Mouse (Mus musculus): ENCODE data around the gene Arhgef7. TPM values are rescaled to one million over a fixed set of nuclear protein-coding genes. Genes with fewer than 3 reads are reported as not detected.

Arhgef7 gene
- polyA plus RNA-seq, 1 experiment, result 16.0 TPM

DNA sequence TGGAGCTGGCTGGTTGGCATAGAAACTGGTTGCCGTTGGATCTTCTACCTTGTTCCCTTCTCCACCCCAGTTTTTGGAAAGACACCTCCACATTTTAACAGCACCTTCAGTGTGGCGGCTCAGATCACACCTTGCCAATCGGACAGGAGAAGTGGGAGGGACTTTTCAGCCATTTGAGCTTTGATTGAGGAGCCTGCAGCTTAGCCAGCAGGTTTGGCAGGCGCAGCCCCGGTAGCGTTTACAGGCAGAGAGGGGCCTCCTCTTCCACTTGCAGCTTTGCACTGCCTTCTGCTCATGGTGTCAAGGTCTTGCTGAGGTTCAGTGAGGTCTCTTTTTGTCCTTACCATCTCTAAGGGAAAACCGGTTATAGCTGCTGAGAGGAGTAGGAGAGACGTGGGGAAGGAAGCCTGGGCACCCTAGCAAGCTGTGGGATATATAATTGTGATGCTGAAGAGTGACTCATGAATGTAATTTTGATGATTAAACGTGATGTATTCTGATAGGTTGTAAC is 95.1 kb downstream of the Arhgef7 start:
- TF ChIP-seq GATA1 (IDR thresholded peaks at IDR 0.05; ENCODE audit: low read length), result no peak

DNA sequence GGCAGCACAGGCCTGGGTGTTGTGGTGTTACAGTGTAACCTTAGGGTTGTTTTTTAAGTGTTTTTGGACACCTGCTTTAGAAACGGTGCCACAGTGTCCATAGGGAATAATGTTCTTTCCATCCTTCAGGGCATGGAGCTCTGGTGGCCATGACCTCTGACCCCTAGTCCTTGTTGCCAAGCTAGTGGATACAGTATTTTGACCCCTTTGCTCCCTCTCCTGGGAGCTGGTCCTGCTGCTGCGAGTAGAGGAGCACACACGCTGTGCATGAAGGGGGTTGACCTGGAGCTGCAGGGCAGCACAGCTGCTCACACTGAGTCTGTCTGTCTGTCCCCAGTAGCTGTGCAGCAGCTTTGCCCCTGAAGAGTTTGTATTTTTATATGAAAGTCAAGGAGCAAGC is 98.2 kb downstream of the Arhgef7 start:
- TF ChIP-seq GATA1 (IDR thresholded peaks at IDR 0.05; ENCODE audit: low read length), result no peak

DNA sequence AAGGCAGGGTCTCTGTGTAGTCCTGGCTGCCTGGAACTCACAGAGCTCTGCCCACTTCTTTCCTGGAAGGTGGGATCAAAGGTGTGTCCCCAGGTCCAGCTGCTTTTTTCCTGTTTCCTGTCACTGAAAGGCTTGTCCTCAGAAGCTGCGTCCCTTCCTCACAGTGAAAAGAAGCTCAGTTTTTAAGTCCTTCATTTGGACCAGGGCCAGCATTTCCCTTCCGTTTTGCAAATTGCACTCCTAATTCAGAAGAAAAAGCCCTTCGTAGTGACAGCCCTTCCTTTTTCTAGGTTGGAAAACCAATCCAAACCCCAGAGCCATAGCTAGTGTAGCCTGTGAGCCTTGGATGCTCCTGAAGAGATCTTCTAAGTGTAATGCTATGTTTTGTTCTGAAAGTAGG is 99.8 kb downstream of the Arhgef7 start:
- TF ChIP-seq GATA1 (IDR thresholded peaks at IDR 0.05; ENCODE audit: low read length), result no peak

DNA sequence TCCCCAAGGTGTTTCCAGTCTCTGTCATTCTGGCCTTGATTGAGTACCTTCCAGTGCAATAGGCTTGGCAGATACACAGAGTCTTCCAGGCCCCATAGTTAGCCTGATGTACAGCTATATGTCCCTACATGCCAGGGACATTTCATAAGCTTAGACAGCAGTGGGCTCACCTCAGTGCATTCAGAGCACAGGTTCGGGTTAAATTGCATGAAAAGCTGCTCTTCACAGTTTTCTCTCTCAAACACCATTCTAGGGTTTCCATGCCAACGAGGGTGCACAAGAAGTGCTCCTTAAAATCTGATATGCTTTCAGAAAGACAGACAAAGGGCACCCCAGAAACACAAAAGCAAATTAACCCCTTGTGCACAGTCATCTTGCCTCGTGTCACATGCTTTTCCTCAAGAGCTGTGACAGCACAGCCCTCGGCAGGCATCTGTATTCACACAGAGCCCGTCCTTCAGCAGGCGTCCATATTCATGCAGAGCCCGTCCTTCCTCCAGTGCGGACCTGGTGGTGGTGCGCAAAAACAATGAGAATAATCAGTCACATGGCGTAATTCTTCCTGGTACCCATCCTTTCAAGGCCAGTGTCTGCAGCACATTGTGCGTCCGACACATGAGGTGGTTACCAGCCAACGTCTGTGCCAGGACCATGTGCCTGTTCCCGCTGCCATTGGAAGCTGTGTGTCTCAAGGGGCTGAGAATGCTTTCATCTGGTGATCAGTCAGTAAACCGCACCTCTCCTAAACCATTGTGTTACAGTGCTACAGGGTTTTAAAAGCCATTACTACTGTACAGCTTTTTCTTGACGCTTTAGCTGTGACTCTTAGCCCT is 102.9 kb downstream of the Arhgef7 start:
- TF ChIP-seq GATA1 (IDR thresholded peaks at IDR 0.05; ENCODE audit: low read length), result no peak

DNA sequence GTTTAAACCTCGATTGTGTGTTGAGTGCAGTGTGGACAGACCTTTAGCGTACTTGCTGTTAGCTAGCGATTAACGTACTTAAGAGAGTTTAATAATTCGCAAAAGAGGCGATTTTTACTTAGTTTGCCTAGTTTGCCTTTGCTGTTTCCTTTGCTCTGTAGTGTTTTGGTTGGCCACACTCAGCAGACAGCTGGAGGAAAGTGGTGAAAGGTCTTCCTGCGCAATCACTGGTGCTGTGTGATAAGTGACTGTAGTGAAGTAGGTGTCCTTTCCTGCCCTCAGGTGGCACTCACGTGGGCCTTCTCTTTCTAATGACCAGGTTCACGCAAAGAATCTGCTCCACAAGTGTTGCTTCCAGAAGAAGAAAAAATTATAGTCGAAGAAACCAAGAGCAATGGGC is 103.7 kb downstream of the Arhgef7 start:
- no peak for TF ChIP-seq GATA1 (IDR thresholded peaks at IDR 0.05; ENCODE audit: low read length)

DNA sequence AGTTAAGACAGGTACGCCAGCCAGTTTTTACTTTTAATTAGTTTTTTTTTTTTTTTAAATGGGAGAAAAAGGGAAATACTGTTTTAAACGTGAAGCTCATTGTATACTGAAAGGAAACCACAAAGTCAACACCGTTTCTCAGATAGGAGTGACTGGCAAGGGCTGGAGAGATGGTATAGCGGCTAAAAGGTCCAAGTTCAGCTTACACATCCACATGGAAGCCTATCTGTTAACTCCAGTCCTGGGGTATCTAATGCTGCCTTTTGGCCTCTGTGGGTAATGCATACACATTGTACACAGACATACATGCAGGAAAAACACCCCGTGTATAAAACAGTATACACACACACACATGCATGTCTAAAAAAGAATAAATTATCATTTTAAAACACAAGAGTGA is 104.4 kb downstream of the Arhgef7 start:
- TF ChIP-seq GATA1 (IDR thresholded peaks at IDR 0.05; ENCODE audit: low read length), result no peak

DNA sequence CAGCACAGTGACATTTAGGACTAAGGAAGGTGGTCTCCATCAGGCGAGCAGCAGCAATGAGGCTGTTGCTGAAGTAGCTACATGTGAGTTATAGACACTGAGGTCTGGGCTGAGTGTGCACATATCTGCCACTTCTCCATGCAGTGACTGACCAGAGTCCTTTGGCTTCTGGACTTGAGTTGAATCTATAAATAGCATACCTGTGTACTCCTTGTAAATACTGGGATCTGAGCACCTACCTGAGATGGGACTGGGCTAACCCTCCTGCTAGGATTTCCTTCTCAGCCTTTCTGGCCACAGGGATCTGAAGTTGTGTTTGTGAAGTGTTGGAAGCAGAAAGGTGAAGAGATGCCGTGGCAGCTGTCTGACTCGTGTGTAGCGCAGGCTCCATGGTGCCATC is 105.6 kb downstream of the Arhgef7 start:
- no peak for TF ChIP-seq GATA1 (IDR thresholded peaks at IDR 0.05; ENCODE audit: low read length)

DNA sequence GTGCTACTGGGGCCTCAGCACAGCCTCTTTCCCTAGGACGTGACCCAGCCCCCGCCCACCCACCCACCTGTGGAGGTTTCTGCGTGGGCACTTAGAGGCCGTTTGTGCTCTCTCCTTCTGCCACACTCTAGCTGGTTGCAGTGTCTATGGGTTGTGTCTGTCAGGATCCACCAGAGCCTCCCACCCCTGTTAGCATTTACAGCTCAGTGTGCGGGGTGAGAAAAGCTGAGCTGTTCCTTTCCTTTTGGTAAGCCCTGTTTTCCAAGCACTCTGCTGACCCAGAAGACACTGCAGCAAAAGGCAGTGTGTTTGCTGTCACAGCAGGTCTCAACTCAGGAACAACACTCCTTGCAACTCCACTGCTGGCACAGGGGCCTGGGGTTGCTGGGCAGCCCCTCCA is 106.7 kb downstream of the Arhgef7 start:
- no peak for TF ChIP-seq GATA1 (IDR thresholded peaks at IDR 0.05; ENCODE audit: low read length)

DNA sequence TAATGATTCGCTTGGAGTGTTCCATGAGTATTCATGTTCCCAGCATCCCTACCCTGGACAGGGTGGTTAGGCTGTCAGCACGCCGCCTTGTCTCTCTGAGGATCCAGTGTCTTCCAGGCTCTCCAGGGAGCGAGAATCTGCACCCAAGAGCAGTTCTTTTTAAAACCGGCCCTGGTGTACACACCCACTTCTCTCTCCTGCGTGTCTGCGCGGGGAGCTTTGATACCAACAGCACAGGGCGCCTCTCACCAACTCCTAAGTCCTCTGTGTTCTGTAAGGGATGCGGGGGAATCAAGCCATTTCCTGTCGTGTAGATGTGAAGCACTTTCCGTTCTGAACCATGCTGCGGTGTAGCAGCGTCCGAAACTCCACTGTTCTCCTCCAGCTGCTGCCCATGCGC is 107.2 kb downstream of the Arhgef7 start:
- TF ChIP-seq GATA1 (IDR thresholded peaks at IDR 0.05; ENCODE audit: low read length), result no peak

DNA sequence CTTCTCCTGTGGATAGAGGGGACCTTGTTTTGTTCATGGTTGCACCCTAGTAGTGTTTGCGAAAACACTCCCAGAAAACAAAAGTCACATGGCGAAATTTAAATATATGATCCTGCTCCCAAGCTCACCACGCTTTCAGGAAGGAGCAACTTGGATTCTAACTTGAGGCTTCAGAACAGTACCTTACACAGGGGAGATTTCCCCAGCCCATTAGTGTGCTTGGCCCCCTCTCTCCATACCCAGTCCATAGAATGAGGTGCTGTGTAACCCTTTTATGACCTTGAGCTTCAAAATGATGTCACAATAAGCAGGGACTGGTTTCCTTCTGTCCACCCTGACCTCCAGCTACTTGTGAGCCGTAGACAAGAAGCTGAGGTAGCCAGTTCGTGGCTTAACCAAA is 112.7 kb downstream of the Arhgef7 start, which contains the start of gene Tex29:
TSS of gene Tex29 (plus strand) at position 301 of the 400 bp plus-strand sequence.
- TF ChIP-seq GATA1 (IDR thresholded peaks at IDR 0.05; ENCODE audit: low read length), result no peak

DNA sequence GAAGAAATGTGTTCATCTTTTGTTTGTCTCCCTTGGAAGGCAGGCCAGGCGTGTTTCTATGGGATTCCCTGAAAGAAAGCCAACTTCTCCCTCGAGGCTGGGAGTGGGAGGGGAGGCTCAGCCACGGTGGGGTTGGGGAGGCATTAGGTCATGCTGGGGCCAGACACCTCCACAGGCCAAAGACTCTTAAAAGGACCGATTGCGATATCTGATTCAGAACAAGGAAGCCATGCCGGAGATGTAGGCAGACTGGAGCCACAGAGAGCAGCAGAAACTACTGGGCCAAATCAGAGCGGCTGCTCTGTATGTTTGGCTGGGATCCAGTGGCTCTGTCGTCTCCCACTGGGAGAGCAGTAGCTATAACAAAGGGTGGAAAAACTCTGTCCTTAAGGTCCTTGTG is 114.0 kb downstream of the Arhgef7 start:
- no peak for TF ChIP-seq GATA1 (IDR thresholded peaks at IDR 0.05; ENCODE audit: low read length)

DNA sequence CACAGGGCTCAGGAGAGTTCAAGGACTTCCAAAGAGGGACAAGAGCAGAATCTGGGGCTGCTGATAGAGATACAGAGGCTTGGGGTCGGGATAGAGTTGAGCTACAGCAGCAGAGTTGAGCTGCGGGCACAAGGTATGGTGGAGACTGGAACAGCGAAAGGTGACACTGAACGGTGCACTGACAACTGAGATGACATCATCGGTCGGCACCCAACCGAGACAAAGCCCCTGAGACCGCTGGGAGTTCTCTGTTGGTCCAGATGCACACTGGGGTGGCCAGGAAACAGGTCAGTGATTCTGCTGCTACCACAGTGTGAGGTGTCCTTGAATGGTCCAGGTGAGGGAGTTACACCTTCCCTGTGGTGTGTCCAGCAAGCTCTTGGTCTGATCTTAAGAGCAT is 115.2 kb downstream of the Arhgef7 start:
- no peak for TF ChIP-seq GATA1 (IDR thresholded peaks at IDR 0.05; ENCODE audit: low read length)

DNA sequence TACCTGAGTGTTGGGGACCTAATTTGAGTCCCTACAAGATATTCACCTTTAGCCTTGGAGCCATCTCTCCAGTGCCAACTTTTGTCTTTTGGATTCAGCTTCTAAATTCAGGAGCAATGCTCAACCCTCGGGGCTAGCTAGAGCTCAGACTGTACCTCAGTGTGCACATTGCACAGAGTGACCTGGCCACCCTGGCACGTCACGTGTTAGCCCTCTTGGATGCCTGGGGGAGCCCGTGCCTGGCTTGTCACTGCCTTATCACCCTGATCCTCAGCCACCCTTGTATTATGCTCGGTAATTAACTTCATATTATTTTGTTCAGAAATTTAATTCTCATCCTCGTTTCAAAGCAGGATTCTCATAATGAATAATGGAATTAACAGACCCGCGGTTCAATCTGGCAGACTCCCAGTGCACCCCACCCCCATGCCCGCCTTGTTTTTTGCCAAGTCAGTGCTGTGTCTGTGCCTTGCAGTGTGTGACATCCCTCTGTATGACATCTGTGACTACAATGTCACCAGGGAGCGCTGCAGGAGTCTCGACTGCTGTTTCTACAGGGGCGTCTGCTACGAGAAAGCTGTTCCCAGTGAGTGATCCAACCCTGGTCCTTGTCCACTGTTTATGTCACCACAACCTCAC is 116.3 kb downstream of the Arhgef7 start:
- TF ChIP-seq GATA1 (IDR thresholded peaks at IDR 0.05; ENCODE audit: low read length), result no peak

DNA sequence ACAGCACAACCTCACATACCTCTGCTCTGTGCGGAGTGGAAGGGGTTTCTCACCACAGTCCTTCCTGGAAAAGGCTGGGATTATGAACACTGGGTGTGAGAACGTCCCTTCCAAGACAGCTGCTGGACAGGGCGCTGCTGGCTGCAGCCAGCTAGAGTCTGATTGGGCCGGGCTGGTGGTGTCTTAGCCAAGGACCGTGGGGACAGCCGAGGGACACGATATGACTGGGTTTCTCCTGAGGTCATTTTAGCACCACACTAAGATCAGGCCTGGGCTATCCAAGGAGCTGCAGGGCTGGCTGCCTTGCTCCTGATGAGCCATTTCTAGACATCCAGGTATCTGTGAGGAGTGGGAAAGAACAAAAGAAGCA is 116.8 kb downstream of the Arhgef7 start:
- no peak for TF ChIP-seq GATA1 (IDR thresholded peaks at IDR 0.05; ENCODE audit: low read length)

DNA sequence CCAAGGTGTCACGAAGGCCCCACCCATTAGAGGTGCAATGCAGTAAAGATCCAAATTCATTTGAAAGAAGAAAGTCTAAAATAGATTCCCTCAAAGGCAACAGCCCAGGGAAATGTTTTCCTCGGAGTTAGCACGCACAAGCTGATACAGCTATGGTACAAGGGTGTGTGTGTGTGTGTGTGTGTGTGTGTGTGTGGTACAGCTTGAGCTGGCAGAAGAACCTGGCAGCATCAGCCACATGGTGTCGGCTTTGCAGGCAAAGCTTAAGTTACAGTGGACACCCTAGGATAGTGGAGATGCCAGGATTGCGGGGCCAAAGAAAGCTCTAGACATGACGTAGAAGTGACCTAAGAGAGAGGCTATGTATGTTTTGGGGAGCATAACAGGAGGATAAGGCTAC is 119.3 kb downstream of the Arhgef7 start:
- TF ChIP-seq GATA1 (IDR thresholded peaks at IDR 0.05; ENCODE audit: low read length), result no peak

DNA sequence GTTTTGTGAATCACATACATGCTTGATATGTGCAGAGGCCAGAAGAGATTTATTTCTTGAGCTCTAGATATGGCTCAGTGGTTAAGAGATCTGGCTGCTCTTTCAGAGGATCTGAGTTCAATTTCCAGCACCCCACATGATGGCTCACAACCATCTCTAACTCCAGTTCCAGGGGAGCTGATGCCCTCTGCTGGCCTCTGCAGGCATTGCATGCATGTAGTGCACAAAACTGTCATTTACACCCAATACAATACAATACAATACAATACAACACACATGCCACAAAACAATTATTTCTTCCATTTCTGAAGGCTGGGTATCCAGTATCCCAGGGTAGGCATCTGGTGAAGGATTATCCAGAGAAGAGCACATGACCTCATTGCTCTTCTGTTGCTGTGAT is 140.3 kb downstream of the Arhgef7 start:
- no peak for TF ChIP-seq GATA1 (IDR thresholded peaks at IDR 0.05; ENCODE audit: low read length)

DNA sequence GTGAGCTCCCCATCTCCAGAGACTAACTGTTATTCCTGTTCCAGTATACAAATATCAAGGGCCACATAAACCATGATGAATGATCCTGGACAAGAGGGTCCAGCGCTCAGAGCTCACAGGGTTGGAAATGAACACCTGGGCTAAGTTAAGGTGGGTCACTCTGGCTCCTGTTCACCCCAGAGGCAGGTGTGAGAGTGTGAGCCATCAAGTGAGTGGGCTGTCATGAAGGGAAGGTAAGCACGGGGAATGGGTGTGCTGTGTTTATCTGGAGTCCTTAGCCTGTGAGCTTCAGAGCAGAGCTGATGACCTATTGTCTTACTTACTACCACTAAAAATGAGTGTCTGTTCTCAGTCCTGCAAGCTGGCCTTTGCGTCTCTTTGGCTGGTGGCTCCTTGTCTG is 157.1 kb downstream of the Arhgef7 start:
- TF ChIP-seq GATA1 (IDR thresholded peaks at IDR 0.05; ENCODE audit: low read length), result no peak

Other genes with a start within 250 kb of the Arhgef7 start
- not detected in 2 replicates for gene Rab20, start 249.0 kb upstream of the Arhgef7 start, polyA plus RNA-seq (2012)
- 44.8 and 46.7 TPM in 2 replicates for gene Naxd, start 230.2 kb upstream of the Arhgef7 start, polyA plus RNA-seq (2012)
- gene Cars2, start 176.9 kb upstream of the Arhgef7 start, polyA plus RNA-seq (2012), result 45.2 and 57.4 TPM in 2 replicates
- gene Ing1, start 172.2 kb upstream of the Arhgef7 start, polyA plus RNA-seq (2012), result 51.5 and 65.4 TPM in 2 replicates
- gene Ankrd10, start 92.0 kb upstream of the Arhgef7 start, polyA plus RNA-seq (2012), result 78.1 and 80.2 TPM in 2 replicates
- gene 1700016D06Rik, start 26.7 kb upstream of the Arhgef7 start, polyA plus RNA-seq (2012), result not detected in 2 replicates
- not detected in 2 replicates for gene Tex29, start 112.8 kb downstream of the Arhgef7 start, polyA plus RNA-seq (2012)

Data from G1E-ER4 (cell line).